ENCODE assay signal across 8 mouse cellular contexts in genomic region chr6:47877461-47878132, GRCm38 (mm10). TPM values are rescaled to one million over a fixed set of nuclear protein-coding genes. Genes with fewer than 3 reads are reported as not detected.
A peak's percentile ranks its signal among the peaks of the same experiment; 100 is the strongest.
DNase-seq lines count a peak whose midpoint lies in the region; ATAC-seq and TF ChIP-seq lines count a peak whose summit lies in the region.

No protein-coding gene starts in this region.

- peak overlapping the region; percentile 86 for H3K4me3 ChIP-seq in G1E (ENCODE audit: low read depth, low read length)
- H3K4me3 ChIP-seq in forebrain, postnatal 0 days (ENCODE audit: low read depth, low read length): peak overlapping the region; percentile 66
- peak overlapping the region; percentile 91 for H3K4me3 ChIP-seq in lung, embryonic 16.5 days (ENCODE audit: low read length)

- peaks cover 35% of the 10 kb centered on the region for H3K36me3 ChIP-seq in G1E (replicated peaks)
- peaks cover 24% of the 10 kb centered on the region for H3K36me3 ChIP-seq in forebrain, postnatal 0 days (ENCODE audit: insufficient read depth)
- peaks cover 17% of the 10 kb centered on the region for H3K36me3 ChIP-seq in lung, embryonic 16.5 days (ENCODE audit: control insufficient read depth, insufficient read depth, low read length)

- H3K9me3 ChIP-seq in G1E (replicated peaks): no peaks in the 10 kb centered on the region
- no peaks in the 10 kb centered on the region for H3K9me3 ChIP-seq in forebrain, postnatal 0 days (ENCODE audit: low read length)
- no peaks in the 10 kb centered on the region for H3K9me3 ChIP-seq in lung, embryonic 16.5 days (ENCODE audit: control insufficient read depth, low read length)

- TF ChIP-seq CTCF in G1E (IDR thresholded peaks at IDR 0.05; ENCODE audit: low read depth, low read length): no peak
- peak; percentile 73 for TF ChIP-seq CTCF in forebrain, postnatal 0 days (IDR thresholded peaks at IDR 0.05; ENCODE audit: low read depth)

- DNase-seq in G1E (ENCODE audit: low spot score): peak; percentile 95
- DNase-seq in cerebellum, adult 18-20 months: peak; percentile 93 to 95
- DNase-seq in forebrain, postnatal 0 days: peak; percentile 89
- peak; percentile 77 for DNase-seq in layer of hippocampus, adult 9-10 months (ENCODE audit: low spot score)
- peak; percentile 86 for DNase-seq in ovary, postnatal 10 days (ENCODE audit: low spot score)
- peak; percentile 64 to 67 for DNase-seq in thymus, postnatal 10 days (ENCODE audit: low spot score in 2 of 2)

- H3K9ac ChIP-seq in forebrain, postnatal 0 days: peak overlapping the region; percentile 79
- peak overlapping the region; percentile 97 for H3K9ac ChIP-seq in lung, embryonic 16.5 days (ENCODE audit: low read length)

- no peaks in the 10 kb centered on the region for H3K27me3 ChIP-seq in G1E (ENCODE audit: insufficient read depth, low read length)
- H3K27me3 ChIP-seq in forebrain, postnatal 0 days (ENCODE audit: insufficient read depth, low read length): no peaks in the 10 kb centered on the region
- H3K27me3 ChIP-seq in lung, embryonic 16.5 days (ENCODE audit: control insufficient read depth, insufficient read depth, low read depth, low read length): no peaks in the 10 kb centered on the region

- peak; percentile 79 for ATAC-seq in G1E (ENCODE audit: extremely low read depth, insufficient number of reproducible peaks, low FRiP score, poor library complexity, severe bottlenecking)
- peak; percentile 98 for ATAC-seq in forebrain, postnatal 0 days
- peak; percentile 90 to 97 for ATAC-seq in hematopoietic stem cell, adult 5-6 weeks (replicated peaks in 1 of 2; ENCODE audit: insufficient read depth in 1 of 2, low FRiP score in 2 of 2, low TSS enrichment in 1 of 2, low read depth in 1 of 2, poor library complexity in 2 of 2, severe bottlenecking in 2 of 2)
- ATAC-seq in lung, embryonic 16.5 days (ENCODE audit: low read depth): peak; percentile 98

- WGBS in forebrain, postnatal 0 days: 2% methylated on average over 69 of the region's 71 CpGs
- under 1% methylated on average over 71 of the region's 71 CpGs for WGBS in lung, embryonic 16.5 days

- peak overlapping the region; percentile 96 for H3K27ac ChIP-seq in forebrain, postnatal 0 days (ENCODE audit: low read depth, low read length)
- peak overlapping the region; percentile 98 for H3K27ac ChIP-seq in lung, embryonic 16.5 days (ENCODE audit: low read length)

- peak overlapping the region; percentile 64 for H3K4me2 ChIP-seq in forebrain, postnatal 0 days (ENCODE audit: low read depth)
- H3K4me2 ChIP-seq in lung, embryonic 16.5 days (ENCODE audit: low read depth, low read length): peak overlapping the region; percentile 90

- peaks cover 27% of the 10 kb centered on the region for H3K4me1 ChIP-seq in G1E (ENCODE audit: insufficient read depth, low read depth, low read length)
- H3K4me1 ChIP-seq in forebrain, postnatal 0 days (ENCODE audit: insufficient read depth): 0 out of 2 replicates have a peak, but pooled peaks cover 7% of the 10 kb centered on the region
- peaks cover 16% of the 10 kb centered on the region for H3K4me1 ChIP-seq in lung, embryonic 16.5 days (replicated peaks; ENCODE audit: control insufficient read depth, insufficient read depth, low read length)

RNA-seq across cellular contexts. Expression of gene Zfp282, which starts 0.6 kb away (rescaled TPM):
- 11.1 and 14.3 TPM in 2 replicates for total RNA-seq in G1E (2014; fragmentation: Nextera tagmentation)
- 13.3 and 13.6 TPM in 2 replicates for total RNA-seq in G1E (2017)
- 24.6 and 24.9 TPM in 2 replicates for polyA plus RNA-seq in G1E (2012)
- 41.8 and 48.5 TPM in 2 replicates for total RNA-seq in forebrain, postnatal 0 days (2014; rRNA removed)
- 15.4 and 16.7 TPM in 2 replicates for polyA plus RNA-seq in forebrain, postnatal 0 days (2015; fragmentation: Nextera tagmentation; extraction: Ambion mirVana)
- 14.5 and 16.9 TPM in 2 replicates for total RNA-seq in hematopoietic stem cell, adult 5-6 weeks (2017)
- 14.3 and 14.9 TPM in 2 replicates for polyA plus RNA-seq in lung, embryonic 16.5 days (2015; fragmentation: Nextera tagmentation; extraction: Ambion mirVana)

RNA-seq across cellular contexts. Expression of gene Zfp398, which starts 42.1 kb away (rescaled TPM):
- total RNA-seq in G1E (2014; fragmentation: Nextera tagmentation) (27.5 and 32.3 TPM in 2 replicates), G1E (2017) (12.6 and 15.7 TPM in 2 replicates)
- polyA plus RNA-seq in G1E (2012): 4.1 and 4.6 TPM in 2 replicates
- total RNA-seq in forebrain, postnatal 0 days (2014; rRNA removed): 23.5 and 28.2 TPM in 2 replicates
- 7.1 and 11.1 TPM in 2 replicates for polyA plus RNA-seq in forebrain, postnatal 0 days (2015; fragmentation: Nextera tagmentation; extraction: Ambion mirVana)
- 21.6 and 24.5 TPM in 2 replicates for total RNA-seq in hematopoietic stem cell, adult 5-6 weeks (2017)
- polyA plus RNA-seq in lung, embryonic 16.5 days (2015; fragmentation: Nextera tagmentation; extraction: Ambion mirVana): 8.6 and 8.9 TPM in 2 replicates

RNA-seq across cellular contexts. Expression of gene Zfp212, which starts 42.7 kb away (rescaled TPM):
- total RNA-seq in G1E (2014; fragmentation: Nextera tagmentation) (11.1 and 11.4 TPM in 2 replicates), G1E (2017) (7.6 and 8.2 TPM in 2 replicates)
- polyA plus RNA-seq in G1E (2012): 14.0 and 16.5 TPM in 2 replicates
- 12.8 and 17.0 TPM in 2 replicates for total RNA-seq in forebrain, postnatal 0 days (2014; rRNA removed)
- polyA plus RNA-seq in forebrain, postnatal 0 days (2015; fragmentation: Nextera tagmentation; extraction: Ambion mirVana): 19.3 and 21.8 TPM in 2 replicates
- total RNA-seq in hematopoietic stem cell, adult 5-6 weeks (2017): 12.7 and 14.3 TPM in 2 replicates
- 19.9 and 20.5 TPM in 2 replicates for polyA plus RNA-seq in lung, embryonic 16.5 days (2015; fragmentation: Nextera tagmentation; extraction: Ambion mirVana)

RNA-seq across cellular contexts. Expression of gene Zfp786, which starts 46.9 kb away (rescaled TPM):
- 2.7 and 9.3 TPM in 2 replicates for total RNA-seq in G1E (2014; fragmentation: Nextera tagmentation)
- total RNA-seq in G1E (2017): 0.99 and 1.1 TPM in 2 replicates
- 0.20 and 0.26 TPM in 2 replicates for polyA plus RNA-seq in G1E (2012)
- total RNA-seq in forebrain, postnatal 0 days (2014; rRNA removed): 22.2 and 23.8 TPM in 2 replicates
- polyA plus RNA-seq in forebrain, postnatal 0 days (2015; fragmentation: Nextera tagmentation; extraction: Ambion mirVana): 5.1 and 5.5 TPM in 2 replicates
- total RNA-seq in hematopoietic stem cell, adult 5-6 weeks (2017): 1.1 TPM in 2 replicates
- polyA plus RNA-seq in lung, embryonic 16.5 days (2015; fragmentation: Nextera tagmentation; extraction: Ambion mirVana): 3.1 and 4.7 TPM in 2 replicates

Comparison
In these comparisons a context has a peak if more than half of its experiments do, and no peak if none do; other contexts are left out.
1. Peak in every context shown above with its lines: DNase-seq, ATAC-seq, H3K4me3 ChIP-seq and H3K27ac ChIP-seq.